Mouse (Mus musculus) heart, embryonic 10.5 days (tissue): ENCODE results near the gene Elf3. TPM values are rescaled to one million over a fixed set of nuclear protein-coding genes. Genes with fewer than 3 reads are reported as not detected.
A peak's percentile ranks its signal among the peaks of the same experiment; 100 is the strongest.
"Not testable (repeated sequence)": the region's sequence is repeated elsewhere in the genome, so short reads cannot be mapped to it uniquely, and the experiment has no call there.

ENCODE experiments used
- DNase-seq: peaks from one replicate; pipeline ENCODE4 v3.0.0-alpha.2; 2017; ENCODE audit warnings: low spot score
- H3K27ac ChIP-seq: fragments of 300-500 bp; sonication (generic); 2 replicates; pipeline ENCODE4 v1.5.1; 2016; ENCODE audit warnings: mild to moderate bottlenecking
- H3K27me3 ChIP-seq: fragments of 300-500 bp; sonication (generic); 2 replicates; pipeline ENCODE4 v1.6.1; 2016; ENCODE audit warnings: mild to moderate bottlenecking; ENCODE audit not compliant: poor library complexity, insufficient read depth, severe bottlenecking
- H3K36me3 ChIP-seq: fragments of 300-500 bp; sonication (generic); 2 replicates; pipeline ENCODE4 v1.6.1; 2016; ENCODE audit warnings: mild to moderate bottlenecking, moderate library complexity
- H3K4me1 ChIP-seq: fragments of 300-500 bp; sonication (generic); 2 replicates; pipeline ENCODE4 v1.6.1; 2016; ENCODE audit warnings: mild to moderate bottlenecking
- H3K4me3 ChIP-seq: fragments of 300-500 bp; sonication (generic); 2 replicates; pipeline ENCODE4 v1.5.1; 2016; ENCODE audit warnings: mild to moderate bottlenecking, moderate library complexity
- H3K9me3 ChIP-seq: fragments of 300-500 bp; sonication (generic); 2 replicates; pipeline ENCODE4 v1.6.1; 2016; ENCODE audit warnings: mild to moderate bottlenecking, moderate library complexity
- WGBS: fragments of 180-500 bp; shearing (Covaris S2); methylation state at CpG from one replicate; pipeline ENCODE4 v1.1.7; 2016; 5-methylcytosine and 5-hydroxymethylcytosine counted together
- polyA plus RNA-seq: library from polyadenylated mRNA; unstranded; fragments of >200 nt; fragmentation: Nextera tagmentation; extraction: Ambion mirVana; gene quantifications from 2 replicates; pipeline ENCODE4 v1.2.1, GENCODE M21; 2016

Gene Elf3
- polyA plus RNA-seq, 1 experiment from 2014 or later = 2.8 TPM

GRCm38 (mm10) chr1:135262329-135262728 is 4.0 kb upstream of the Elf3 start:
- Histone ChIP-seq H3K36me3 (peaks cover 51% of the 10 kb centered on the region), H3K27ac (no peak overlapping the region), H3K9me3 (no peaks in the 10 kb centered on the region), H3K4me1 (peaks cover 22% of the 10 kb centered on the region), H3K27me3 (peaks cover 9% of the 10 kb centered on the region; the same call in 1 of the 2 replicates), H3K4me3 (no peak overlapping the region)
- 93% methylated on average over 3 of the region's 3 CpGs for WGBS
- DNase-seq = no peak

GRCm38 (mm10) chr1:135260931-135261330 is 2.6 kb upstream of the Elf3 start:
- no peak overlapping the region; the same call in 1 of the 2 replicates for H3K27ac ChIP-seq
- WGBS = 65% methylated on average over 6 of the region's 6 CpGs

GRCm38 (mm10) chr1:135259128-135259436 is 714 bp upstream of the Elf3 start:
- peak; percentile 92 for DNase-seq
- Histone ChIP-seq H3K27me3 (peaks cover 41% of the 10 kb centered on the region), H3K27ac (peak overlapping the region; percentile 74), H3K4me3 (peak overlapping the region; percentile 51), H3K4me1 (peaks cover 26% of the 10 kb centered on the region), H3K9me3 (no peaks in the 10 kb centered on the region), H3K36me3 (peaks cover 25% of the 10 kb centered on the region)
- under 1% methylated on average over 10 of the region's 10 CpGs for WGBS

More at GRCm38 (mm10) chr1:135260931-135261330, 2.6 kb upstream of the Elf3 start:
- no peaks in the 10 kb centered on the region for H3K9me3 ChIP-seq
- H3K36me3 ChIP-seq = peaks cover 42% of the 10 kb centered on the region
- H3K4me1 ChIP-seq = peaks cover 22% of the 10 kb centered on the region
- H3K4me3 ChIP-seq = no peak overlapping the region
- no peak for DNase-seq
- H3K27me3 ChIP-seq = peaks cover 23% of the 10 kb centered on the region

DNA sequence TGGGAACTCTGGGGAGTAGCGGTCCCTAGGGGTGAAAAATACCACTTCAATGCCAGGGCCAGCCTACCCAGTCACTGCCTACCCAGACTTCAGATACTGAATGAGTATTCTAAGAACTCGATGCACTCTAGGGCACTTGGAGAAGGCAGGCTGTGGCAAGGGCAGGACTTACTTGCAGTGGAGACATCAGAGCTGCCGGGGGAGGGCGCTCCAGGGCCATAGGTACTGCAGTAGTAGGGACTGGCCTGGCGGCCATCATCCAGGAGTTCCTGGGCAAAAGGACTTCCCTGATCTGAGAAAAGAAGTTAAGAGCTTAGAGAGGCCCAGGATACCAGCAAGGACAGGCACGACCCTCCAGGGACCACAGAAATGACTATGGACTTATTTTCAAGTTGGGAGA is 2.1 kb downstream of the Elf3 start:
- DNase-seq = no peak
- no peak overlapping the region for H3K27ac ChIP-seq
- peaks cover 41% of the 10 kb centered on the region for H3K4me1 ChIP-seq
- H3K36me3 ChIP-seq = no peaks in the 10 kb centered on the region
- 67% methylated on average over 6 of the region's 6 CpGs for WGBS
- H3K27me3 ChIP-seq = peaks cover 51% of the 10 kb centered on the region
- H3K9me3 ChIP-seq = no peaks in the 10 kb centered on the region
- H3K4me3 ChIP-seq = no peak overlapping the region

- H3K27me3 ChIP-seq = peaks cover 80% of the 10 kb centered on the region
- no peaks in the 10 kb centered on the region for H3K36me3 ChIP-seq
- H3K4me1 ChIP-seq = peaks cover 38% of the 10 kb centered on the region
- no peak overlapping the region for H3K27ac ChIP-seq
- H3K4me3 ChIP-seq = no peak overlapping the region
- no peak for DNase-seq
- H3K9me3 ChIP-seq = no peaks in the 10 kb centered on the region
- 29% methylated on average over 4 of the region's 4 CpGs for WGBS
Observed at GRCm38 (mm10) chr1:135252854-135253253, 5.5 kb downstream of the Elf3 start.

GRCm38 (mm10) chr1:135251405-135251804 is 7.0 kb downstream of the Elf3 start:
- Histone ChIP-seq H3K4me1 (peaks cover 38% of the 10 kb centered on the region), H3K27me3 (peaks cover 78% of the 10 kb centered on the region), H3K4me3 (no peak overlapping the region), H3K36me3 (no peaks in the 10 kb centered on the region), H3K9me3 (no peaks in the 10 kb centered on the region), H3K27ac (peak overlapping the region; percentile 17; the same call in 1 of the 2 replicates)
- WGBS = 75% methylated on average over 8 of the region's 8 CpGs
- no peak for DNase-seq

- H3K36me3 ChIP-seq = no peaks in the 10 kb centered on the region
Observed at GRCm38 (mm10) chr1:135250706-135251105, 7.7 kb downstream of the Elf3 start.

GRCm38 (mm10) chr1:135248434-135248850 is 9.9 kb downstream of the Elf3 start:
- Histone ChIP-seq H3K4me1 (peaks cover 34% of the 10 kb centered on the region), H3K4me3 (peak overlapping the region; percentile 46), H3K36me3 (no peaks in the 10 kb centered on the region), H3K27ac (no peak overlapping the region), H3K9me3 (no peaks in the 10 kb centered on the region), H3K27me3 (peaks cover 57% of the 10 kb centered on the region)
- no peak for DNase-seq
- 10% methylated on average over 15 of the region's 15 CpGs for WGBS

More at GRCm38 (mm10) chr1:135250706-135251105, 7.7 kb downstream of the Elf3 start:
- H3K9me3 ChIP-seq = no peaks in the 10 kb centered on the region
- 58% methylated on average over 2 of the region's 3 CpGs for WGBS
- no peak overlapping the region for H3K27ac ChIP-seq
- H3K27me3 ChIP-seq = peaks cover 72% of the 10 kb centered on the region
- H3K4me3 ChIP-seq = no peak overlapping the region
- peaks cover 38% of the 10 kb centered on the region for H3K4me1 ChIP-seq
- DNase-seq = peak; percentile 80

DNA sequence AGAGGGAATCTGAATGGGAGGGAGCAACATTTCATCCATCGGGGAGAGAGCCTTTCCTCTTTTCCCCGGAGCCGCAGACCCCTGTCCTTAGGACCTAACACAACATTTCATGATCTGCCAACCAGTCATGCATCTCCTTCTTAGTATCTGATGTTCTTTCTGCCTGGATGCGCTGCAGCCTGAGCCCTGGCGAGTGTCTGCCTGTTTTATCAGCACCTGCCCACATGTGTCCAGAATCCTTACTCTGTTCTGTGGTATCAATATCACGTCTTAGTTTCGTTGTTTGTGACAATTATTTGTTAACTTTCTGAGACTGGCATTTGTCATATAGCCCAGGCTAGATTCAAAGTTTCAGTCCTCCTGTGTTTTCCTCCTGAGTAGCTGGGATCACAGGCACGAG is 14.4 kb downstream of the Elf3 start:
- Histone ChIP-seq H3K27me3 (peaks cover 35% of the 10 kb centered on the region), H3K9me3 (no peaks in the 10 kb centered on the region), H3K4me3 (no peak overlapping the region), H3K4me1 (peaks cover 5% of the 10 kb centered on the region; the same call in 1 of the 2 replicates), H3K36me3 (no peaks in the 10 kb centered on the region), H3K27ac (no peak overlapping the region)
- WGBS = 79% methylated on average over 8 of the region's 8 CpGs
- DNase-seq = no peak

DNA sequence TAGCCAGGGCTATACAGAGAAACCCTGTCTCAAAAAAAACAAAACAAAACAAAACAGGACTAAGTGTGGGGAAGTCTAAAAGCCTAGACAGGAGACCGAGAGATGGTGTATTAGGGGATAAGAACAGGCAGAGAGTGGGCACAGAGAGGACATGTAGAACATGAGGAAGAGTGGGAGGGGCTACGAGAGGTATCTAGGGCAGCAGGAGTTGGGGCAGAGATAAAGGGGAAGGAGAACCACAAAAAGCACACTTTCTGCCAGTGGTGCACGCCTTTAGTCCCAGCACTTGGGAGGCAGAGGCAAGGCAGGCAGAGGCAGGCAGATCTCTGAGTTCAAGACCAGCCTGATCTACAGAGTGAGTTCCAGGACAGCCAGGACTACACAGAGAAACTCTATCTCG is 18.2 kb downstream of the Elf3 start:
- not testable (repeated sequence) for H3K4me1 ChIP-seq, H3K9me3 ChIP-seq, H3K27ac ChIP-seq, H3K36me3 ChIP-seq, H3K27me3 ChIP-seq, H3K4me3 ChIP-seq, DNase-seq
- 72% methylated on average over 4 of the region's 4 CpGs for WGBS

DNA sequence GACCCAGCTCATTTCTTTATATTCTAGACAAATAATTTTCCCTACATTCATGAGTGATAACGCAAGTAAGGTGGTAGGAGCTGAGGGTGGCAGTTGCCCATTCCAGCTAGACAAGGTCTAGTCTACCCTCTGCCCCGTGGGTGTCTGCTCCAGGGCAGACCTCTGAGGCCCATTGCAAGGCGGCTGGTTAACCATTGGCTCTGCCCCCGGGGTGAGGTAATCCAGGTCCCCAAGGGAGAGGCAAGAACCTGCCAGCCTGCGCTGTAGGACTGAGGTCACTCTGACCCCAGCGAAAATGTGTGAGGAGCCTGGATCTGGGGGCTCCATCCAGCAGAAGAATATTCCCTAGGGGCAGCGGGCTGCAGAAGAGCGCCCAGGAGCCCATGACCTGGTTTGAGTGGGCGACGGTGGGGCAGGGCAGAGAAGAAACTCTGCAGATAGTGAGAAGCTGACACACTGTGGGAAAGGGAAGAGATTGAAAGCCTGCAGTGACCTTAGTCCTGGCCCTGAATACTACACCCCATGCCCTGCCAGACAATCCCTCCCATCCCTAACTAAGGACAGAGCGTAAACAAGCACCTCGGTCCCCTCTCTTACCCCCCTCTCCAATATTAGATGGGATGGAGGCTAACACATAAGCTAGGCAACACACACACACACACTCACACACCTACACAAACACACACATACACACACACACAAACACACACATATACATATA is 21.1 kb downstream of the Elf3 start:
- no peak for DNase-seq
- Histone ChIP-seq H3K27ac (no peak overlapping the region), H3K9me3 (no peaks in the 10 kb centered on the region), H3K4me3 (no peak overlapping the region), H3K27me3 (peaks cover 10% of the 10 kb centered on the region; the same call in 1 of the 2 replicates), H3K4me1 (no peaks in the 10 kb centered on the region), H3K36me3 (no peaks in the 10 kb centered on the region)
- WGBS = 69% methylated on average over 12 of the region's 12 CpGs

DNA sequence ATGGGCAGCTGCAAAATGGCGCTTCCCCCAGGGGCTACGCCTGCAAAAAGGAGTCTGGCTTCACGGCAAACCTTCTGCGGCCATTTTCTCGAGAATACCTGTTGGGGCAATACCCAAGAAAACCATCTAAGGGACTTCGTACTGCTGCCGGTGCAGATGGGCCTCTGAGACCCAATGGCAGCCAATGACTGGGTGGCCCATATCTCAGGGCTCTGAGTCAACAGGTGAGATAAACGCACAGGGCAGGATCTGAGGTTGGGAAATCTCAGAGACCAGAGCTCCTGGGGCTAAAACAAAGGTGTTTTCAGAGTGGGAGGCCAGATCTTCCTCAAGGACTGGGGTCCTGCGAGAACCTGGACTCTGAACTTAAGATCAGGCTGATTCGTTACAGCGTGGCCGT is 23.6 kb downstream of the Elf3 start:
- 81% methylated on average over 12 of the region's 12 CpGs for WGBS
- no peak overlapping the region for H3K4me3 ChIP-seq
- H3K27me3 ChIP-seq = peaks cover 10% of the 10 kb centered on the region; the same call in 1 of the 2 replicates
- H3K4me1 ChIP-seq = no peaks in the 10 kb centered on the region
- no peak for DNase-seq
- H3K9me3 ChIP-seq = no peaks in the 10 kb centered on the region
- H3K36me3 ChIP-seq = no peaks in the 10 kb centered on the region
- H3K27ac ChIP-seq = no peak overlapping the region

GRCm38 (mm10) chr1:135233961-135234360 is 24.4 kb downstream of the Elf3 start:
- Histone ChIP-seq H3K27me3 (peaks cover 10% of the 10 kb centered on the region; the same call in 1 of the 2 replicates), H3K36me3 (no peaks in the 10 kb centered on the region), H3K9me3 (no peaks in the 10 kb centered on the region), H3K4me1 (no peaks in the 10 kb centered on the region), H3K27ac (no peak overlapping the region), H3K4me3 (no peak overlapping the region)
- DNase-seq = no peak
- 84% methylated on average over 6 of the region's 6 CpGs for WGBS
